Mouse (Mus musculus): ENCODE results near the gene Ccl28.
"Not testable (repeated sequence)": the region's sequence is repeated elsewhere in the genome, so short reads cannot be mapped to it uniquely, and the experiment has no call there.

Gene Ccl28

DNA sequence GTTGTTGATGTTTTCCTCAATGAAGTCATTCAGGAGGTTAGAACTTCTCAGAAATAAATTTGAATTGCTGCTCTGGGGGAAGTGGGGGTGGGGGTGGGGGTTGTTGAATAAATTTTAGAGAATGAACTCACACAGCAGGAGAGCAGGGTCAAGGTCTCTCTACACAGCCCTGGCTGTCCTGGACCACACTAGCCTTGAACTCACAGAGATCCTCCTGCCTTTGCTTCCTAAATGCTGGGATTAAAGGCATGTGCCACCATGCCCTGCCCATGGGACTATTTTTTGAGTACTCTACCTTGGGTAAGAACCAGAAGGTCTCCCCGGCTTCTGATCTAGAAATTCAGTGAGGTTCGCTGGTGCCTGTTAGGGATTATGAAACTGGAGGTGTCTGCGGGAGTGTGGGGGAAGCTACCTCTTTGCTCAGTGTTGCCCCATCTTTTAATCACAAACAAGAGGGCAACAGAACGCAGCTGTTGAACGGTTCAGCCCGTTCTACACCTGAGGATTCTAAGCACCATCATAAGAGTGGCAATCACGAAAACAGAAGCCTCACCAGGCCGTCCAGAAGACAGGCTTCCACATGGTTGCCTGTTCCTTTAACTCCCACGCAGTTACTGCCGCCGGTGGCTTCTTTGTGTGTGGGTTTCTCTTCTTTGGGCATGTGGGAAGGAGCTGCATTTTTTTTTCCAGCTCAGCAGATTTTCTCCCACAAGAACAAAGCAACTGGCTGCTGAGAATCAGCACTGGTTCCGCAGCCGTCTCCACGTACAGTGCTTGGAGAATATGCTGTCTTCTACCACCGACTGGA is 25.5 kb downstream of the Ccl28 start:
- DNase-seq (ENCODE audit: low spot score) = no peak

DNA sequence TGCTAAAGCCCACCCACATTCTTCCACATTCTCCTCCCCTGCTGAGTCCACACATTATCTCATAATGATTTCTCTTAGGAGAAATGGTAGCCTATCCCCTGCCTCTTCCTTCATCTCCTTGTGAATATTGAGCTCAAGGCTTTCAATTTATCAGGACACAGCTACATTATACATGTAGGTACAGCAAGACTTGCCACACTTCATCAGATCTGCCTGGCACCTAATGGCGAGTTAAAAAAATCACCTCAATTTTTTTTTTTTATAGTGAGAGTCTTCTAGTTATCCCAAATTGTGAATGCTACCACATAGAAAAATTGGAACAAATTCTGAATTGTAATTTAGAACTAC is 26.1 kb downstream of the Ccl28 start:
- DNase-seq (ENCODE audit: low spot score) = no peak

GRCm38 (mm10) chr13:119654734-119655133 is 31.1 kb downstream of the Ccl28 start:
- no peak for DNase-seq (ENCODE audit: low spot score)

DNA sequence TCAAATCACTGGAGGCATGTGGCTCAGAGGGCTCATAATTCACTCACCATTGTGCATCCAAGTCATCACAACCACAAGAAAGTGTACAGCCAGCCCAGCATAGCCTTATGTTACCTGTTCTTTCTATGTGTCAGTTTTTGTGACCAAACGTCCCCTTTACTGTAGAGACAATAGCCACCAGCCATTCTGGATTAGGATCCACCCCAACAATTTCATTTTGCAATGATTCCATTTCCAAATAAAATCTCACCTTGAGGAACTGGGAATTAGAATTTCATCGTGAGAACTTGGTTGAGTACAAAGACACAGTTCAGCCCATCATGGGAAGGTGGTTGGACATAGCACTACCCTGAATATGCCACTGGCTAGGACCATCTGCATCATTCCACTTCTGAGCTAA is 32.6 kb downstream of the Ccl28 start:
- DNase-seq (ENCODE audit: low spot score) = no peak

- no peak for DNase-seq (ENCODE audit: low spot score)
Measured at GRCm38 (mm10) chr13:119656846-119657416, 33.3 kb downstream of the Ccl28 start.

GRCm38 (mm10) chr13:119661420-119661819 is 37.8 kb downstream of the Ccl28 start:
- DNase-seq (ENCODE audit: low spot score) = not testable (repeated sequence)

- DNase-seq (ENCODE audit: low spot score) = no peak
Measured at GRCm38 (mm10) chr13:119678794-119679193, 55.2 kb downstream of the Ccl28 start.

- no peak for DNase-seq (ENCODE audit: low spot score)
Measured at GRCm38 (mm10) chr13:119679721-119680120, 56.1 kb downstream of the Ccl28 start.

DNA sequence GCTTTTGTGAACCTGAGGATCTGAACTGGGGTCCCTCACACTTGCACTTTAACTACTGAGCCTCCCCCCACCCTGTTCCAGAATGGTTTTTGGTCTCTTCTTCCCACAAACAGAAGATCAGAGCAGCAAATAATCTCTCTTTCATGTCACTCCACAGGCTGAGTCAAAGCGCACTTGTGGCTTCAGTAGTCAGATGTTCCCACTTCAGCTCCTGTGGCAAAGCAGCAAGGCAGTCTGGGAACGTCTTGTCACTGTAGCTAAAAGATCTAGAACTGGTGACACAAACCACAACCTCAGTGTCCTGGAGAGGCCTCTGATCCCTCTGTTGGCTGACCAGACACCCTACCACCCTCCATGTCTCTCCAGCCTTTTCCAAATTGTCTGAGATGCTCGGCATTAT is 57.5 kb downstream of the Ccl28 start:
- no peak for DNase-seq (ENCODE audit: low spot score)

GRCm38 (mm10) chr13:119684416-119685177 is 61.0 kb downstream of the Ccl28 start:
- DNase-seq (ENCODE audit: low spot score) = no peak

GRCm38 (mm10) chr13:119689709-119690038 is 66.1 kb downstream of the Ccl28 start:
- DNase-seq (ENCODE audit: low spot score) = no peak

- peak; percentile 98 for DNase-seq (ENCODE audit: low spot score)
Measured at GRCm38 (mm10) chr13:119690039-119690728, 66.6 kb downstream of the Ccl28 start, which contains the start of gene Hmgcs1. TSS of gene Hmgcs1 (plus strand) at chr13:119690379.

GRCm38 (mm10) chr13:119690876-119691620 is 67.4 kb downstream of the Ccl28 start:
- peak; percentile 29 for DNase-seq (ENCODE audit: low spot score)

DNA sequence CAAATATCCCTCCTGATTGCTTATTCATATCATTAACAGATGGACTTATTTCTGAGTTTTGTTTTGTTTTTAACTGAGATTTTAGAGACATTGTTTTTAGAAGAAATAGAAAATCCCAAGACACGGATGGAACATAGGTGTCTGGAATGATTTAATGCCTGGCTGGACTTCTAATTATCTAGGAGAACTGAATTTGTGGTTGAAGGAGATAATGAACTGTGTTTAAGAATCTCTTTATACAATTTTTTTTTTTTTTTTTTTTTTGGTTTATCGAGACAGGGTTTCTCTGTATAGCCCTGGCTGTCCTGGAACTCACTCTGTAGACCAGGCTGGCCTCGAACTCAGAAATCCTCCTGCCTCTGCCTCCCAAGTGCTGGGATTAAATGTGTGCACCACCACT is 68.3 kb downstream of the Ccl28 start:
- DNase-seq (ENCODE audit: low spot score) = not testable (repeated sequence)

DNA sequence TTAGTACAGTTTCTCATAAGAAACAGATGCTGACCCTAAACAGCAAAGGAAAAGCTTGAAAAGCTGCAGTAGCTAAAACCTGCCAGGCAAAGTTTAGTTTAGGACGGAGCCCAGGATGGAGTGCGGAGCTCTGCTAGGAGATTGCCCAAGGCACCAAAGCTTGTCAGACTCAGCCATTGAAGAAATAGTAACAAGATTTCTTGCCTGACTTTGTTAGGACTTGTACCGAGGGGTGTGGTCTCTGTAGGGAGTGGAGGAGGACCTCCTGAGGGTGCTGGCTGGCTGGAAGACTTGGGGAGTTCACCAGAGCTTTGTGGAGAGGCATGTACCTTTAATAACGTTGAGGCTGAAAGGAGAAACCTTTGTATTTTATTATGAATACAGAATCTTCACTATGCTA is 72.1 kb downstream of the Ccl28 start:
- DNase-seq (ENCODE audit: low spot score) = no peak

- no peak for DNase-seq (ENCODE audit: low spot score)
Measured at GRCm38 (mm10) chr13:119696496-119696895, 72.9 kb downstream of the Ccl28 start.

- DNase-seq (ENCODE audit: low spot score) = no peak
Measured at GRCm38 (mm10) chr13:119698436-119698835, 74.8 kb downstream of the Ccl28 start.
